Mouse (Mus musculus) MEL (cell line): ENCODE results near the gene Fmn2. TPM values are rescaled to one million over a fixed set of nuclear protein-coding genes. Genes with fewer than 3 reads are reported as not detected.

Experiments used
- DNase-seq: peaks from one replicate; pipeline ENCODE4 v3.0.0; 2011; ENCODE audit warnings: low read depth, low spot score
- H3K27ac ChIP-seq: 2 replicates; pipeline ENCODE4 v1.5.1; 2012; ENCODE audit warnings: low read depth, mild to moderate bottlenecking, control low read depth, low read length, moderate library complexity; ENCODE audit not compliant: control insufficient read depth
- H3K27me3 ChIP-seq, 2 experiments: fragments of 150-350 bp in 1 of 2; sonication (generic) in 1 of 2; 2 replicates each; pipeline ENCODE4 v1.6.1; 2012; ENCODE audit warnings: low read length in 2 of 2, mild to moderate bottlenecking in 2 of 2, improper control_type of control experiment in 1 of 2, moderate library complexity in 1 of 2; ENCODE audit not compliant: insufficient read depth in 2 of 2, control insufficient read depth in 1 of 2
- H3K36me3 ChIP-seq, 2 experiments: 2 replicates each; pipeline ENCODE4 v1.6.1; 2012 to 2014; ENCODE audit warnings: low read length in 2 of 2, improper control_type of control experiment in 1 of 2, inconsistent platforms in 1 of 2, mild to moderate bottlenecking in 1 of 2; ENCODE audit not compliant: insufficient read depth in 2 of 2, control insufficient read depth in 1 of 2
- H3K4me1 ChIP-seq, 2 experiments: fragments of 150-350 bp in 1 of 2; sonication (generic) in 1 of 2; 2 replicates each; pipeline ENCODE4 v1.6.1; 2012; ENCODE audit warnings: low read length in 2 of 2, improper control_type of control experiment in 1 of 2, mild to moderate bottlenecking in 1 of 2; ENCODE audit not compliant: insufficient read depth in 2 of 2, control insufficient read depth in 1 of 2
- H3K4me3 ChIP-seq, 2 experiments: fragments of 150-350 bp in 1 of 2; sonication (generic) in 1 of 2; 2 replicates each; pipeline ENCODE4 v1.5.1; 2012; ENCODE audit warnings: low read depth in 2 of 2, low read length in 2 of 2, mild to moderate bottlenecking in 2 of 2, moderate library complexity in 2 of 2, control low read depth in 1 of 2, improper control_type of control experiment in 1 of 2; ENCODE audit not compliant: control insufficient read depth in 1 of 2, insufficient read depth in 1 of 2
- H3K79me2 ChIP-seq: 2 replicates; pipeline ENCODE4 v1.6.1; 2012; ENCODE audit warnings: mild to moderate bottlenecking, low read length, moderate library complexity; ENCODE audit not compliant: control insufficient read depth, poor library complexity, insufficient read depth
- H3K9ac ChIP-seq: 2 replicates; pipeline ENCODE4 v1.6.1; 2012; ENCODE audit warnings: low read depth, mild to moderate bottlenecking, control low read depth, low read length, moderate library complexity; ENCODE audit not compliant: control insufficient read depth, poor library complexity, severe bottlenecking
- H3K9me3 ChIP-seq: fragments of 150-350 bp; sonication (generic); replicated peaks from 2 replicates; pipeline ENCODE4 v1.6.1; 2012; ENCODE audit warnings: mild to moderate bottlenecking, low read length, improper control_type of control experiment, moderate library complexity; ENCODE audit not compliant: insufficient read depth
- CHD2 ChIP-seq: IDR thresholded peaks from 2 replicates; pipeline ENCODE4 v1.6.1; 2011; ENCODE audit warnings: low read length, improper control_type of control experiment
- E2F4 ChIP-seq: IDR thresholded peaks from 2 replicates; pipeline ENCODE4 v1.6.1; 2011; ENCODE audit warnings: low read depth, low read length, improper control_type of control experiment, borderline replicate concordance
- EP300 ChIP-seq, 2 experiments: IDR thresholded peaks; 2 replicates each; pipeline ENCODE4 v1.6.1; 2011; ENCODE audit warnings: improper control_type of control experiment in 2 of 2, low read length in 2 of 2, low read depth in 1 of 2, mild to moderate bottlenecking in 1 of 2
- GATA1 ChIP-seq: IDR thresholded peaks from 2 replicates; pipeline ENCODE4 v1.6.1; 2011; ENCODE audit warnings: low read depth, low read length, improper control_type of control experiment
- HCFC1 ChIP-seq: IDR thresholded peaks from 2 replicates; pipeline ENCODE4 v1.6.1; 2012; ENCODE audit warnings: low read depth, mild to moderate bottlenecking, inconsistent platforms, low read length, improper control_type of control experiment, moderate library complexity
- KAT2A ChIP-seq: conservative IDR thresholded peaks from 2 replicates; pipeline ENCODE4 v1.6.1; 2012; ENCODE audit warnings: low read depth, low read length, improper control_type of control experiment, inconsistent platforms
- MAX ChIP-seq: IDR thresholded peaks from 2 replicates; pipeline ENCODE4 v1.6.1; 2011; ENCODE audit warnings: low read length, improper control_type of control experiment
- MEF2A ChIP-seq: IDR thresholded peaks from 2 replicates; pipeline ENCODE4 v1.6.1; 2014; ENCODE audit warnings: low read depth, mild to moderate bottlenecking, inconsistent platforms, low read length, improper control_type of control experiment; ENCODE audit not compliant: poor library complexity, insufficient replicate concordance, severe bottlenecking; ENCODE audit errors: extremely low read depth
- MYB ChIP-seq: IDR thresholded peaks from 2 replicates; pipeline ENCODE4 v1.6.1; 2011; ENCODE audit warnings: mild to moderate bottlenecking, low read depth, low read length, improper control_type of control experiment
- NRF1 ChIP-seq: IDR thresholded peaks from 2 replicates; pipeline ENCODE4 v1.6.1; 2014; ENCODE audit warnings: low read depth, mild to moderate bottlenecking, inconsistent platforms, low read length, improper control_type of control experiment, moderate library complexity; ENCODE audit not compliant: poor library complexity, insufficient read depth, severe bottlenecking
- POLR2AphosphoS5 ChIP-seq: IDR thresholded peaks from 2 replicates; pipeline ENCODE4 v1.6.1; 2012; ENCODE audit warnings: low read depth, borderline replicate concordance, mild to moderate bottlenecking, inconsistent platforms, low read length, moderate library complexity, mixed read lengths
- RAD21 ChIP-seq: IDR thresholded peaks from 2 replicates; pipeline ENCODE4 v1.6.1; 2011; ENCODE audit warnings: mild to moderate bottlenecking, low read depth, low read length, improper control_type of control experiment
- TAL1 ChIP-seq: IDR thresholded peaks from 2 replicates; pipeline ENCODE4 v1.6.1; 2012; ENCODE audit warnings: mild to moderate bottlenecking, inconsistent platforms, low read length, moderate library complexity, mixed read lengths
- TBP ChIP-seq: IDR thresholded peaks from 2 replicates; pipeline ENCODE4 v1.8.0; 2011; ENCODE audit warnings: low read depth, low read length, improper control_type of control experiment
- ZC3H11A ChIP-seq: IDR thresholded peaks from 2 replicates; pipeline ENCODE4 v1.6.1; 2012; ENCODE audit warnings: low read depth, mild to moderate bottlenecking, inconsistent platforms, low read length, improper control_type of control experiment
- ZMIZ1 ChIP-seq: IDR thresholded peaks from 2 replicates; pipeline ENCODE4 v1.6.1; 2012; ENCODE audit warnings: low read depth, mild to moderate bottlenecking, inconsistent platforms, low read length, improper control_type of control experiment, moderate library complexity
- ZNF384 ChIP-seq: IDR thresholded peaks from 2 replicates; pipeline ENCODE4 v1.6.1; 2012; ENCODE audit warnings: low read depth, mild to moderate bottlenecking, inconsistent platforms, low read length, improper control_type of control experiment
- polyA plus RNA-seq, 2 experiments: library from polyadenylated mRNA; stranded (reverse) in 1 of 2; unstranded in 1 of 2; fragments of >175 nt in 1 of 2; fragments of >200 nt in 1 of 2; gene quantifications; 2 replicates each; pipeline versions ENCODE4 v1.2.1 to v1.2.4; 2012; ENCODE audit warnings: low replicate concordance in 2 of 2, low read depth in 1 of 2; ENCODE audit not compliant: insufficient read length in 2 of 2, insufficient read depth in 1 of 2, missing spikeins in 1 of 2
- total RNA-seq: library from RNA; depleted of rRNA; stranded (reverse); fragments of 300-350 nt; gene quantifications from 2 replicates; pipeline ENCODE4 v1.2.3, GENCODE M21; 2012

Fmn2 gene
- total and polyA plus RNA-seq, 3 experiments, result not detected

DNA sequence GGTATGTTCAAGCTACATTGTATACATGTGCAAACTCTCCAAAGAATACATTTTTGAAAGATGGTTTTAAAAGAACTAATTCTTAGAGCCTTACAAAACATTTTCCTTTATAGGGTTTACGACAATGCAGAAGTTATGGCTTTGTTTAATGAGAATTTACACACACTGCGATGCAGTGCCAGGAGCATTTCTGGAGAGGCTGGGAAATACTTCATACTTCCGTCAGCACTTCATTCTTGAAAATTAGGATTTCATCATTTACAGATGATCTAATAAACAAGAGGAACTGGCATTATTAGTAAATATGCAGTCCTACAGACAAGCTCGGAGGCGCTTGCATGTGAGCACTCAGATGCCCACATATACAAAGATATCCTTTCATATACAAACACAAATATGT lies 199.2 kb downstream of the Fmn2 start:
- Histone ChIP-seq H3K27ac (no peak overlapping the region), H3K79me2 (no peaks in the 10 kb centered on the region), H3K4me3 (no peak overlapping the region), H3K9me3 (no peaks in the 10 kb centered on the region), H3K4me1 (no peaks in the 10 kb centered on the region), H3K27me3 (no peaks in the 10 kb centered on the region; a peak in 1 of 4 replicates), H3K9ac (no peak overlapping the region), H3K36me3 (no peaks in the 10 kb centered on the region)
- no peak for TF ChIP-seq MYB
- no peak for TF ChIP-seq E2F4
- TF ChIP-seq ZMIZ1, result no peak
- no peak for TF ChIP-seq EP300 (IDR thresholded peaks at IDR 0.05; ENCODE audit: low read depth in 1 of 2, low read length in 2 of 2)
- no peak for TF ChIP-seq GATA1
- no peak for DNase-seq

DNA sequence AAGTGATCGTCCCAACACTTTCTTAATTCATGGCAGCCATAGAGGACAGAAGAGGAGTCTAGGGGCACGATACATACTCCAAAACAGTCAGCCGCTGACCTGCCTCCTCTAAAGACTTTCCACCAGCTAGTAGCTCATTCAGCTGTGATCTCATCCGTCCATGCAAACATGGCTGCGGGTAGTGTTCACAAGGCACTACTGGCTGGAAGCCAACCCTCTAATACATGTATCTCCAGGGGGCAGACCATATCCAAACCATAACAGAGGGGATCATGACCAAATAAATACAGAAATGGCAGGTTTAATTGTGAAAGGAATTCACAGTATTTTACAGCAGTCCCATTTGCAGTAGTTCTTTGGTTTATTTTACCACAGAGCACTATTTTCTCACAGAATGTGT lies 200.2 kb downstream of the Fmn2 start:
- TF ChIP-seq MEF2A (no peak), TAL1 (no peak), EP300 (IDR thresholded peaks at IDR 0.05; ENCODE audit: low read depth in 1 of 2, low read length in 2 of 2) (no peak), GATA1 (no peak), ZNF384 (no peak)
- Histone ChIP-seq H3K9ac (no peak overlapping the region), H3K9me3 (no peaks in the 10 kb centered on the region), H3K27ac (no peak overlapping the region), H3K4me1 (no peaks in the 10 kb centered on the region), H3K79me2 (no peaks in the 10 kb centered on the region), H3K36me3 (no peaks in the 10 kb centered on the region), H3K4me3 (no peak overlapping the region), H3K27me3 (no peaks in the 10 kb centered on the region)
- DNase-seq, result no peak

DNA sequence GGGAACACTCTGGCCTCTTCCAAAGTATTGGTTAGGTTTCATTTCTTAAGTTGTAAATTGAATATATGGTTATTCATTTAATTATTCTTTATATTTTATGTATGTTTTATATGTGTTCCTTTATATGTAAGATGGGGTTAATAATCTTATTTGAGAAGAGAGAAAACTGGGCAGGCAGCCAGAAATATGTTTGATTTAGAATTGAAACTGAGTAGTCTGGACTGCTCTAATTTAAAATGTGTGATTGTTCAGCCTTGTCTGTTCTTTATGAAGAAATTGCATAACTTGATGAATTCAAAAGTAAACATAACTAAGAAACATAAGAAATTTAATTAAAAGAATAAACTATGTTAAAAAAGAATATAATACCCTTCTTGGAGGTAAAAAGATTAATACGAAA lies 202.3 kb downstream of the Fmn2 start:
- Histone ChIP-seq H3K4me1 (no peaks in the 10 kb centered on the region), H3K9ac (no peak overlapping the region), H3K27me3 (no peaks in the 10 kb centered on the region), H3K36me3 (no peaks in the 10 kb centered on the region), H3K79me2 (no peaks in the 10 kb centered on the region), H3K4me3 (no peak overlapping the region), H3K27ac (no peak overlapping the region), H3K9me3 (no peaks in the 10 kb centered on the region)
- no peak for DNase-seq
- no peak for TF ChIP-seq POLR2AphosphoS5
- no peak for TF ChIP-seq ZC3H11A
- no peak for TF ChIP-seq CHD2
- TF ChIP-seq EP300 (IDR thresholded peaks at IDR 0.05; ENCODE audit: low read depth in 1 of 2, low read length in 2 of 2), result no peak
- TF ChIP-seq NRF1, result no peak
- TF ChIP-seq RAD21, result no peak
- TF ChIP-seq TBP, result no peak
- no peak for TF ChIP-seq E2F4
- no peak for TF ChIP-seq TAL1
- TF ChIP-seq ZMIZ1, result no peak
- TF ChIP-seq KAT2A, result no peak
- TF ChIP-seq HCFC1, result no peak
- no peak for TF ChIP-seq MAX
